Mouse (Mus musculus) embryonic facial prominence, embryonic 15.5 days (tissue): ENCODE measurements around the gene Capsl. TPM values are rescaled to one million over a fixed set of nuclear protein-coding genes. Genes with fewer than 3 reads are reported as not detected.

Experiments used
- ATAC-seq: fragments of 200-750 bp; cut with Nextera tagmentation; 2 replicates; pipeline ENCODE4 v1.8.0; 2017; ENCODE audit warnings: low read depth, moderate TSS enrichment; ENCODE audit not compliant: insufficient number of reproducible peaks, low FRiP score, low TSS enrichment
- H3K27ac ChIP-seq: fragments of 300-500 bp; sonication (generic); replicated peaks from 2 replicates; pipeline ENCODE4 v1.5.1; 2015; ENCODE audit warnings: mild to moderate bottlenecking, inconsistent platforms
- H3K27me3 ChIP-seq: fragments of 300-500 bp; sonication (generic); 2 replicates; pipeline ENCODE4 v1.6.1; 2015; ENCODE audit warnings: inconsistent platforms
- H3K36me3 ChIP-seq: fragments of 300-500 bp; sonication (generic); 2 replicates; pipeline ENCODE4 v1.6.1; 2015; ENCODE audit warnings: mild to moderate bottlenecking, inconsistent platforms
- H3K4me1 ChIP-seq: fragments of 300-500 bp; sonication (generic); 2 replicates; pipeline ENCODE4 v1.6.1; 2015; ENCODE audit warnings: inconsistent platforms
- H3K4me2 ChIP-seq: fragments of 300-500 bp; sonication (generic); replicated peaks from 2 replicates; pipeline ENCODE4 v1.6.1; 2015; ENCODE audit warnings: mild to moderate bottlenecking, inconsistent platforms
- H3K4me3 ChIP-seq: fragments of 300-500 bp; sonication (generic); replicated peaks from 2 replicates; pipeline ENCODE4 v1.5.1; 2015; ENCODE audit warnings: mild to moderate bottlenecking, inconsistent platforms
- H3K9ac ChIP-seq: fragments of 300-500 bp; sonication (generic); 2 replicates; pipeline ENCODE4 v1.6.1; 2015; ENCODE audit warnings: inconsistent platforms
- H3K9me3 ChIP-seq: fragments of 300-500 bp; sonication (generic); replicated peaks from 2 replicates; pipeline ENCODE4 v1.6.1; 2016; ENCODE audit warnings: inconsistent platforms
- WGBS: fragments of 180-500 bp; shearing (Covaris S2); methylation state at CpG from one replicate; pipeline ENCODE4 v1.1.7; 2015; 5-methylcytosine and 5-hydroxymethylcytosine counted together
- polyA plus RNA-seq: library from polyadenylated mRNA; unstranded; fragments of >200 nt; fragmentation: Nextera tagmentation; extraction: Ambion mirVana; gene quantifications from 2 replicates; pipeline ENCODE4 v1.2.1, GENCODE M21; 2015

Gene Capsl
- 12.5 and 21.1 TPM in 2 replicates for polyA plus RNA-seq

DNA sequence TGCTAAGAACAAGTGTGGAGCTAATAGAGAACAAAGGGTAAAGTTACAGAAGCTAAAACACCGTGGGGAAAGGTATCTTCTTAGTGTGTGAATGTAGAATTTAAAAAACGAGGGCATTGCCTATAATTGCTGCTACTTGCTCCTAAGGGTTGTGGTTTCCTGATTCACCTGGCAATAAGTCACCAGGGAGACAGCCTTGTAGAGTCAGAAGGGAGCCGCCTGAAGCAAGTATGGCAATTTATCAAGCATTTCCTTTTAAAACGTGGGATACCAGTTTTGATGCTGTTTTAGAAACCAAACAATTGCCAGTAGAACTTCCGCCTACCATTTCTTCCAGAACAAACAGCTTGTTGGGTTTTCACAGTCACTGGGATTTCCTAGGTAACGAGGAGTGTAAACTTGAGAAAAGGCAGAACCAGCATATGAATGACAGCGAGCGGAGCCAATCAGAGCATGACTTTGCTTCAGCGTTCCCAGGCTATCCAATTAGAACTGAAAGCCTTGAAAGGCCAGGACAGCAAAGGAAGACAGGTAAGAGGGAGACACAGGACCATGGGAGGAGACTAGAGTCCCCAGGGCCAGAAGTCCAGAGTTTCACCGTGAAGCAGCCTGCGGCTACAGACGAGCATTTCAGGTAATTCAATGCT, at the start of gene Capsl:
Gene Capsl (plus strand): TSS at position 495 of the 647 bp plus-strand sequence.
- ATAC-seq: peak; percentile 69; the same call in 1 of the 2 replicates
- Histone ChIP-seq H3K36me3 (no peaks in the 10 kb centered on the region), H3K4me2 (peak within 1 kb of the TSS; percentile 15; the same call in 1 of the 2 replicates), H3K27ac (no peak within 1 kb of the TSS), H3K27me3 (no peaks in the 10 kb centered on the region), H3K4me3 (peak within 1 kb of the TSS; percentile 8; the same call in 1 of the 2 replicates), H3K9me3 (no peaks in the 10 kb centered on the region), H3K4me1 (no peaks in the 10 kb centered on the region), H3K9ac (no peak within 1 kb of the TSS)
- WGBS: 39% methylated on average over 12 of the region's 12 CpGs

DNA sequence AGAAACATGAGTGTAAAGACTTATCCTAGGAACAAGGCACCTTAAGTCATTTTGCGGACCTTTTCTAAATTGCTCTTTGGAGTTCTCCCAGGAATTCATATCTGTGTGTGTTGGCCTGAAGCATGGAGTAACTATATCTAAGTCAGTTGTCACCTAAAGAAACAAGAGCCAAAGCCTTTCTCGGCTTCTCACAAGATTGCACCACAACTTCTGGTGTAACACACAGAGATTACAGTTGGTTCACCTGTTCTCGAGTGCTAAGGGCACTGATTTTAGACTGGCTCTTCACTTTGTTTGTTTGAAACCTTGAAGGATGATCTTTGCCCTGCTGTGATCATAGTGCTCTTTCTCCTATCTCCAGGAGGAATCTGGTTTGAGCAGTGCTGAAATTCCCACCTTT, 26.4 kb upstream of the Capsl start:
- H3K27me3 ChIP-seq: no peaks in the 10 kb centered on the region
- WGBS: 84% methylated on average over 3 of the region's 3 CpGs
- no peaks in the 10 kb centered on the region for H3K4me1 ChIP-seq
- no peak overlapping the region for H3K4me2 ChIP-seq
- no peak for ATAC-seq
- H3K9ac ChIP-seq: no peak overlapping the region
- no peak overlapping the region for H3K27ac ChIP-seq
- H3K36me3 ChIP-seq: no peaks in the 10 kb centered on the region
- H3K9me3 ChIP-seq: no peaks in the 10 kb centered on the region
- no peak overlapping the region for H3K4me3 ChIP-seq

DNA sequence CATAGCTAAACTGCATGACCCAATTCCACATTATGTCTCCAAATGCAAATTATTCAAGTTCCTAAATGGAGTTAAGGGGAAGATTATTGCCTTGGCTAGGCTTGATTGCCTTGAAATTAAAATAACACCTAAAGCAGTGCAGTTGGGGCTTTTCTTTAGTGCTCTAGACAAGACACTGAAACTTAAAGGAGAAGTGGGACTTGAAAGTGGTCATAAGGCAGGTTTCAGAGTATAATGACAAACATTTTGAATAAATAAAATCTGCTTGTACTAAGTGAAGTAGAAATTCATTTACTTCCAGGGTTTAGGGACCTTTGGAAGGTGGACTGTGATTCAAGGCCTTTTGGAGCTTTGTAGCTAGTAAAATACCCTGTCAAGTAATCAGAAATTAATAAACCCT, 14.7 kb upstream of the Capsl start:
- H3K4me1 ChIP-seq: no peaks in the 10 kb centered on the region
- no peak overlapping the region for H3K4me3 ChIP-seq
- no peaks in the 10 kb centered on the region for H3K9me3 ChIP-seq
- H3K27ac ChIP-seq: no peak overlapping the region
- H3K4me2 ChIP-seq: no peak overlapping the region
- no peak overlapping the region for H3K9ac ChIP-seq
- H3K27me3 ChIP-seq: no peaks in the 10 kb centered on the region
- no peak for ATAC-seq
- H3K36me3 ChIP-seq: no peaks in the 10 kb centered on the region

DNA sequence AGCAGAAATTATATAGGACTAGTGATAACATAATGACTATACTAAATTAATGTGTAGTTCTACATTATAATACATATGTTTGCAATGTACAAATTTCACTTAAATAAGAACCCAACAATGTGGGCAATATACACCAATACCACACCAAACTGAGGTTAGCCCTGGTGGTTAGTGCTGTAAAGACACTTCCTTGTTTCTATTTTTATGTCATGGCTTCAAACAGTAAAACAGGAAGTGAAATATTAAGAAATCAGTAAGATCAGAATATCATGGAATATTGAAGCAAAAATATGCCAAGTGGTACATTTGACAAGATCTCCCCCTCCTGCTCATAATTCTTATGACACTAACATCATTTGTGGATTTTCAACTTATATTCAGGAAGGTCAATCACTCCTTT, 8.0 kb upstream of the Capsl start:
- Histone ChIP-seq H3K9me3 (no peaks in the 10 kb centered on the region), H3K36me3 (no peaks in the 10 kb centered on the region), H3K27ac (no peak overlapping the region), H3K27me3 (no peaks in the 10 kb centered on the region), H3K4me3 (no peak overlapping the region), H3K4me1 (no peaks in the 10 kb centered on the region), H3K9ac (no peak overlapping the region), H3K4me2 (no peak overlapping the region)
- no peak for ATAC-seq

DNA sequence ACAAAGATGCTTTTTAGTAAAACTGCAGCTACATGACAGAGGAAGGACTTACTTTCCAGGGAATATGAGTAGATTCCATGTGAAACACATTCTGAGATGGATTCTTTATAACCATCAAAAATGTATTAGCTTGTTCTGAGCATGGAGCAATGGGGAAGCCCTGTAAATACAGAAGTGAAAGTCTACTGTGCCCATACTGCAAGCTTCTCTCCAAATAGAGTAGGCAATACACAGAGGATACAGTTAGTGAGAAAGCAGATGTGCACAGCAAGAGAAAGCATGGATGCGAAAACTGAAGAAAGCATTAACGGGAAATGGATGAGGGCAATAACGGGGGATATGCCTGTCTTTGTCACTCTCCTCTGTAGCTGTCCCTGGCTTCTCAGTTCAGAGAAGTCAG, 6.0 kb upstream of the Capsl start:
- Histone ChIP-seq H3K4me2 (no peak overlapping the region), H3K9ac (no peak overlapping the region), H3K27me3 (no peaks in the 10 kb centered on the region), H3K27ac (no peak overlapping the region), H3K36me3 (no peaks in the 10 kb centered on the region), H3K9me3 (no peaks in the 10 kb centered on the region), H3K4me1 (no peaks in the 10 kb centered on the region), H3K4me3 (no peak overlapping the region)
- no peak for ATAC-seq
- WGBS: 87% methylated on average over 3 of the region's 3 CpGs

DNA sequence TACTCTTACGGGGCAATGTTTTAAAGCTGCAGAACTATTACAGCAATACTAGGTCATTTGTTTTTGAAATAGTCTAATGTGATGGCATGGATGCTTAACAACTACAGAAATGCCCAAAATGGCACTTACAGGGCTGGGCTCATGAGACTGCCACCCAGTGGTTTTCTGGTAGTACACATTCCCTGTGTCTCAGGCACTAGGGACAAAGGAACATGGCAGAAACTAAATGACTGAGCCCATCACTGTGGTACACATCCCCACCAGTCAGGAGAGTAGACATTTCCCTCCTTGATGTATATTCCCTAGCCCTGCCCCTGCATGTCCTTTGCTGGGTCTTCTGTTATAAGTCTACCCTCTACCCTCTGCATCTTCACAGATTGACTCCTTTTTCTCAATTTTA, 16.2 kb downstream of the Capsl start:
- no peak overlapping the region for H3K4me3 ChIP-seq
- H3K9me3 ChIP-seq: no peaks in the 10 kb centered on the region
- no peak for ATAC-seq
- H3K27ac ChIP-seq: no peak overlapping the region
- H3K27me3 ChIP-seq: no peaks in the 10 kb centered on the region
- H3K9ac ChIP-seq: no peak overlapping the region
- H3K4me2 ChIP-seq: no peak overlapping the region
- WGBS: 94% methylated on average over 1 of the region's 1 CpGs
- no peaks in the 10 kb centered on the region for H3K36me3 ChIP-seq
- no peaks in the 10 kb centered on the region for H3K4me1 ChIP-seq

- Histone ChIP-seq H3K27ac (no peak overlapping the region), H3K4me2 (no peak overlapping the region), H3K27me3 (no peaks in the 10 kb centered on the region), H3K9me3 (no peaks in the 10 kb centered on the region), H3K4me1 (no peaks in the 10 kb centered on the region), H3K36me3 (no peaks in the 10 kb centered on the region), H3K4me3 (no peak overlapping the region), H3K9ac (no peak overlapping the region)
- 51% methylated on average over 1 of the region's 1 CpGs for WGBS
- ATAC-seq: no peak
Observed at GRCm38 (mm10) chr15:9452842-9453241, 17.0 kb downstream of the Capsl start.

DNA sequence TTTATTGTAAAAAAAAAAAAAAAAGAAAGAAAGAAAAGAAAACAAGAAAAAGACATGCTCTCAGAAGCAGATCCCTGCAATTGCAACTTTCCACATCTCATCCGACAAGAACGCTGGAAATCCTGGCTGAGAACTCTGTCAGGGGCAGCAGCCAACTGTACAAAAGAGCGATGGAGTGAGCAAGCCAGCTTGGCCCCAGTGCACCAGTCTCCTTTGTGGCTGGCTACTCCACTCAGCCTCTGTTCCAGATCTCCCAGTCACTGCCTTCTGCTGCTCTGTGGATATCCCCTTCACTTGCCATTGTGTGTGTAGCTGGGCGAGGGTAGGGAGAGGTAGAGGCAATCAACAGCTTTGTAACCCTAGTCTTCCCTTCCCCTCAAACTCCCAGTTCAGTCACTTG, 18.4 kb downstream of the Capsl start:
- H3K27me3 ChIP-seq: no peaks in the 10 kb centered on the region
- no peaks in the 10 kb centered on the region for H3K4me1 ChIP-seq
- 83% methylated on average over 4 of the region's 4 CpGs for WGBS
- H3K36me3 ChIP-seq: no peaks in the 10 kb centered on the region
- no peak overlapping the region for H3K27ac ChIP-seq
- no peaks in the 10 kb centered on the region for H3K9me3 ChIP-seq
- no peak overlapping the region for H3K9ac ChIP-seq
- no peak overlapping the region for H3K4me2 ChIP-seq
- H3K4me3 ChIP-seq: no peak overlapping the region
- ATAC-seq: no peak

- WGBS: 62% methylated on average over 4 of the region's 4 CpGs
- H3K36me3 ChIP-seq: no peaks in the 10 kb centered on the region
- H3K4me1 ChIP-seq: no peaks in the 10 kb centered on the region
- no peak overlapping the region for H3K4me3 ChIP-seq
- no peak overlapping the region for H3K27ac ChIP-seq
- no peaks in the 10 kb centered on the region for H3K27me3 ChIP-seq
- no peak overlapping the region for H3K9ac ChIP-seq
- H3K4me2 ChIP-seq: no peak overlapping the region
- H3K9me3 ChIP-seq: no peaks in the 10 kb centered on the region
- ATAC-seq: no peak; the same call in 1 of the 2 replicates
Observed at GRCm38 (mm10) chr15:9455241-9455640, 19.4 kb downstream of the Capsl start.

DNA sequence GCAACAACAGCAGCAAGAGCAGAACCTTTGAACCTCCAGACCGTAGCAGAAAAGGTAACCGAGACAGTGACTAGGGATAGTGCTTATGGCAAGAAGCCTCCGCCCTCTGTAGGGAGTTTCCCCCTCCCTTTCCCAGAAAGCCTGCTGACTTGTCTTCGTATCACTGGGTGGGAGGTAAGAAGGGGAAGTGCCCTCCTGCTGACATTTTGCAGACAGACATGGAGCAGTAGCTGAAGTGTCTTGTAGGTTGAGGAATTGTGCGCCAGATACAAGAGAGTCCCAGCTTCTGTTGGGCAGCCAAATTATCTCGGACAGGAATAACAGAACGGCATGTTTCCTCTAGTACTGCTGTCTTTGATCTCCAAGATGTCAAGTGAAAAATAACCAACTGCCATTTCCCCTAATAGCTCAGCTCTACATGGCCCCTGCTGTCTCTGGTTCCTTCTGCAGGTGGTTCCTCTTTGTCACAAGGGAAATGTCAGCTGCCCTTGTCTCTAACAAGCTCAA, 27.7 kb downstream of the Capsl start:
- no peak for ATAC-seq
- H3K36me3 ChIP-seq: no peaks in the 10 kb centered on the region
- H3K27ac ChIP-seq: no peak overlapping the region
- H3K4me1 ChIP-seq: no peaks in the 10 kb centered on the region
- no peak overlapping the region for H3K4me3 ChIP-seq
- no peak overlapping the region for H3K9ac ChIP-seq
- no peak overlapping the region for H3K4me2 ChIP-seq
- WGBS: 66% methylated on average over 7 of the region's 7 CpGs
- H3K27me3 ChIP-seq: no peaks in the 10 kb centered on the region
- H3K9me3 ChIP-seq: no peaks in the 10 kb centered on the region

DNA sequence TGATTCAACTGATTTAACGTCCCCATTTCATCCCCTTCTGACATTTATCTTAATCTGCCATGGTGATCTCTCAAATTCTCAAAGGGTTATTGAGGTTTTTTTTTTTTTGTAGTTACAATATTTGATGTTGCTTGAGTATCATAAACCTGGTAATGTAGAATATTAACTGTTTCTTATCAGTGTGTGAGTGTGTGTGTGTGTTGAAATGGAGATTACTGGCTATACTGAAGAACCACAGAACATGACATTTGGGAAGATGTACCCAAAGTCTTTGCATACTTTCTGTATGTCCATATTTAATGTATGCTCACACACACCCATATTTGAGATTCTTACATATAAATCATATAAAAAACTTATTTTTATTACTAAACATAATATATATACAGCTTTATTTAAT, 28.2 kb downstream of the Capsl start:
- H3K27ac ChIP-seq: no peak overlapping the region
- no peak for ATAC-seq
- no peaks in the 10 kb centered on the region for H3K4me1 ChIP-seq
- no peaks in the 10 kb centered on the region for H3K36me3 ChIP-seq
- 18% methylated on average over 1 of the region's 1 CpGs for WGBS
- H3K4me3 ChIP-seq: no peak overlapping the region
- H3K4me2 ChIP-seq: no peak overlapping the region
- no peak overlapping the region for H3K9ac ChIP-seq
- H3K9me3 ChIP-seq: no peaks in the 10 kb centered on the region
- no peaks in the 10 kb centered on the region for H3K27me3 ChIP-seq

- no peak for ATAC-seq
- 81% methylated on average over 4 of the region's 4 CpGs for WGBS
- Histone ChIP-seq H3K4me2 (no peak overlapping the region), H3K9ac (no peak overlapping the region), H3K9me3 (no peaks in the 10 kb centered on the region), H3K36me3 (no peaks in the 10 kb centered on the region), H3K4me1 (no peaks in the 10 kb centered on the region), H3K27me3 (no peaks in the 10 kb centered on the region), H3K27ac (no peak overlapping the region), H3K4me3 (no peak overlapping the region)
Observed at GRCm38 (mm10) chr15:9471053-9471685, 35.3 kb downstream of the Capsl start.
